Mouse (Mus musculus) adrenal gland, postnatal 4 days (tissue): ENCODE data around the gene Fam189a1. TPM values are rescaled to one million over a fixed set of nuclear protein-coding genes. Genes with fewer than 3 reads are reported as not detected.
A peak's percentile ranks its signal among the peaks of the same experiment; 100 is the strongest.

Experiments
- DNase-seq, 2 experiments: peaks; one replicate each; pipeline ENCODE4 v3.0.0; 2021 to 2022; ENCODE audit warnings: low spot score in 2 of 2, mixed read lengths in 2 of 2
- microRNA-seq: library from miRNA; unstranded; fragments of <30 nt; microRNA quantifications from one replicate; pipeline ENCODE4 v1.2.0, GENCODE M21; 2021
- total RNA-seq, 2 experiments: library from RNA; stranded (reverse); gene quantifications; 2 replicates each; pipeline ENCODE4 v1.2.3; 2021

Gene Fam189a1
- total RNA-seq, 2 experiments from 2014 or later = 0.84 to 1.2 TPM

DNA sequence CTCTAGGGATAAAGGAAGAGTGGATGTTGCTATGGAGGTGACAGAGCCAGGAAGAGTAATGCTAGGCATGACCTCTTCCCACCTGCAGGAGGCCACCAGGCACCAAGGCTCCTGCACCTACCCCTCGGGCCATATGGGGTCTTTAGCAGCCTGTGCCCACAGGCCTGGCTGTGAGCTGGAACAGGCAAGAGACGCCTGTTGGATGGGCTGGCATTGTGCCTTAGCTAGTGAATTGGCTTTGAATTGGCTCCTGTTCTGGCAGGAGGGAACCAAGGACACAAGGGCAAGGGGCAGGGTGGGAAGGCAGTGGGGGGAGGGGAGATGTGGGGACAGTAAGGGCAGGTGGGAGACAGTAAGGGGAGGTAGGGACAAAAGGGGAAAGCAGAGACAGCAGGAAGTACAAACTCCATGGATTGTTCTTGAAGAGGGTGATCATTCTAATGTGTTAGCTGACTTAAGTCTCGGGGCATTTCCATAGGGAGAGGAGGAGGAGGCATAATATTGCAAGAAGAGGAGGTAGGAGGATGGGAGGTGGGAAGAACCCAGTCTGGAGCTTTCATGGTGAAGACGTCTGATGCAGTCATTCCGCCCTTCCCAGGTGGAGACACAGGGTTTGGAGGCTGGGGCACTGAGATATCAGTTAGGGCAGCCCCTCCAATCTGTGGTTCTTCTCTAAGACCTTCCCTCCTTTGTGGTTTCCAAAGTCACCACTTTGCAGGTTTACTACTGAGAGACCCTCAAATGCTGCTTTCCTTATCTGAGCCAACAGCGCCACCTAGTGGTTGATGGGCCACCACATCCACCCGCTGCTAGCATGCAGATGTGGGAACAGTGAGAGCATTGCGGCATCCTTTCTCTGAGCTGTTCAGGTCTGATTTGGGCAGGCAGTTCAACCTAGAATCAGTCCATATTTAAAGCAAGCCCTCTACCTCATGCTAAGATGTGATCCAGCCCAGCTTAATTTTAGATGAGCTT lies 414.8 kb downstream of the Fam189a1 start:
- DNase-seq = peak; percentile 23 to 50

GRCm38 (mm10) chr7:64739131-64739530 lies 417.2 kb downstream of the Fam189a1 start:
- no peak for DNase-seq

DNA sequence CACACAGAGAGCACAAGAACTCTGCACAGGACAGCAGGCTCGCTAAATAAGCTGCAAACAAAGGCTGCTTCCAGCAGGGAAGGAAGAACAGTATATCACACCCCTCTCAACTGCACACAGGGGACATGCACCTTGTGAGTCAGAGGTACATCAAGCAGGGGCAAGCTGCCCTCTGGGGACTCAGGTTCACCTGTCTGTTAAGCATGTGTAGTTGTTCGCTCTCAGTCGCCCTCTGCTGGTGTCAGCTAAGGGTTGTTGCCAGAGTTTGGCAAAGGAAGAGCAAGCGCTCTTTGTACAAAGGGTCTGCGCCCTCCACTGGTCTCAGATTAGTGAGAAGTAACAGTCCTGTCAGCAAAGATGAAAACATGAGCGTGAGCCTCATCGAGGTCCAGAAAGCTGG lies 426.6 kb downstream of the Fam189a1 start:
- DNase-seq = peak in 1 of 2 experiments; percentile 19

DNA sequence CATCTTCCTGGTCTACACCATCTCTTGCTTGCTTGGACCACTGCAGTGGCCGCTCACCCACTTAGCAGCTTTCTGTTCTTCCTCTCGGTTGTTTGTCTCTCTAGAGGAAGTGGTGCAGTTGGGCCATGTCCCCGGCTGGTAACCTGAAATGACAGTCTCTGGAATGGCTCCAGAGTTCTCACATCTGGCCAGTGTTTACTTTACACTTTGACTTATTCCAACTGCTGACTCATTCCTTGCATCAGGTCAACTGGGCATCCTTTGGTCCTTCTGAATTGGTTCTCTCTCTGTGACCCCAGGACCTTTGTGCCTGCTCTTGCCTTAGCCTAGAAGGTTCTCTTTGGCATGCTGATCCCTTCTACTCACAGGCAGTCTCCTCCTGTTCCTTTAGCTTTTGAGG lies 427.6 kb downstream of the Fam189a1 start:
- DNase-seq = no peak

DNA sequence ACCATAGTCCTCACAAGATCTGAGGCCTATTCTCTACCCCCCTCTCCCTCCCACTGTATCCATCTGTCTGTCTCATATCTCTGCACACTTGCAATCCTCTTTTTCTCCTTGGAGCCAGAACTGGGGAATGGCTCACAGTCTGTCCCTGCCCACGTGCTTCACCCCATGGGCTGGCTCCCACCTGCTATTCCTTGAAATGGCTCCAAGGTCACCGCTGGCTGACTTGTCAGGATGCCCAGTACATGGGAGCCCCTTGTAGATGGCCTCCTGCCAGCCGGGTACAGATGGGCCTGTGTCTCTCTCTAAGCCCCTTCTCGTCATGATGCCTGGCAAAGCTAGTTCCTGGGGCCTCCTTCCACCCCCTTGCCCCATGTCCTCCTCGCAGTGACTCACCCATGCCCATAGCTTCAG lies 428.2 kb downstream of the Fam189a1 start:
- no peak for DNase-seq

GRCm38 (mm10) chr7:64725967-64726695 lies 430.2 kb downstream of the Fam189a1 start:
- DNase-seq = no peak

DNA sequence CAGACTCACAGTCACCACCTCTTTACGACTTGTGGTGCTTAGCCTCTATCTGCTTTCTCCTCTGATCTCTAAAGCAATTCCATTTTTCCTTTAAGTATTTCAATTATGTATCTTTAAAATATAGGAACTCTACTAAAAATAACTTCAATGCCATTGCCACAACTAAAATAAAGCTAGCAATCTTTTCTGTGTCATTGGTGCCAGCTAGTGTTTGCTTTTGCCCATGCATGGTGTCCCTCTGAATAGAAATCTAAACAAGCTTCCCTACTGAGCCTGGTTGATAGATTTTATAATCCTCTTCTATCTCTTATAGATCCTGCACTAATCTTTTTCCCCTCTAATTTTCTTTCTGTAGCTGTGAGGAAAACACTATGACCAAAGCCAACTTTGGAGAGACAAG lies 432.0 kb downstream of the Fam189a1 start:
- DNase-seq = no peak

- no peak for DNase-seq
These were observed 433.1 kb downstream of the Fam189a1 start for GRCm38 (mm10) chr7:64723313-64723712.

DNA sequence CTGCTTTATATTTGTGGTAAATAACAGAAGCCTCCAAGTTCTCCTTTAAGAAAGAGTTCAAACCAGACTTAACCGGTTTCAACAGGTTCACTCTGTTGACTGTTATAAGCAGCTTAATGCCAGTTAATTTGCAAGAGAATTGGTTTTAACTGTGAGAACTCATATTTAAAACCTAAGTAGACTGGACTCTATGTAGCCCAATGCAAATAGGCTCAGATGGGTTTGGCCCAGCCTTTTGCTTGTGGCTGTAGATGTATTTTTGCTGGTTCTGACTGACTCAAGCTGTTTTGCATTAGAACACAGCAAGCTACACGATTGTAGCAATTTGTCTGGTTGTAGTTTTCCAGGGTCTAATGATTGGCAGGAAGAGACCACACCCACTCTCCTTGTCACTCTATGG lies 440.1 kb downstream of the Fam189a1 start:
- DNase-seq = no peak

GRCm38 (mm10) chr7:64709520-64710262 lies 446.7 kb downstream of the Fam189a1 start:
- DNase-seq = no peak

DNA sequence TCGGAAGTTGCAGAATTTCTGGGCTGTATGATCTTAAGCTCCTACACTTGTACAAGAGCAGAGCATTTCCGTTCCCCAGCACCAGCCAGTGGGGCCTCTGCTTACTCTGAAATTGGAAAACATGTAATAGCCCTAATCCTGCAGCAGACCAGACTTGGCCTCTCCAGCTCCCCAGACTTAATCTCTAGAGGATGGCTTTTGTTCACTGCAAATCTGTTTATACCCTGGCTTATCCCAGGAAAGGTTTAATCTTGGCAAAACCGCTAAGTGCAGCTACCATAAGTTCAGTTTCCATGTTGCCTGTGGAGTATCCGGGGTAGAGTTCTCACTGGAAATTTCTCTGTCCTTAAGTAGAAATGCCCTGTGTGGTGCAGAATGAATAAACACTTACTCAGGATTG lies 448.2 kb downstream of the Fam189a1 start:
- DNase-seq = no peak

Small RNA genes lying within 50 kb of the gene (microRNA-seq; reads per million reads assigned to microRNA genes)
- gene Gm25249 = not detected
